Mouse (Mus musculus): Measurements from ENCODE around the gene Gsta4.

- TF ChIP-seq GATA1 (IDR thresholded peaks at IDR 0.05; ENCODE audit: low read length), result no peak
- TF ChIP-seq TAL1 (IDR thresholded peaks at IDR 0.05; ENCODE audit: low read length), result no peak
Observed at GRCm38 (mm10) chr9:78210079-78210478, 27.5 kb downstream of the Gsta4 start.
